Mouse (Mus musculus): Measurements from ENCODE around the gene Ralgds. TPM values are rescaled to one million over a fixed set of nuclear protein-coding genes. Genes with fewer than 3 reads are reported as not detected.

Ralgds gene
- polyA plus RNA-seq, 1 experiment from 2014 or later, result 87.8 TPM

DNA sequence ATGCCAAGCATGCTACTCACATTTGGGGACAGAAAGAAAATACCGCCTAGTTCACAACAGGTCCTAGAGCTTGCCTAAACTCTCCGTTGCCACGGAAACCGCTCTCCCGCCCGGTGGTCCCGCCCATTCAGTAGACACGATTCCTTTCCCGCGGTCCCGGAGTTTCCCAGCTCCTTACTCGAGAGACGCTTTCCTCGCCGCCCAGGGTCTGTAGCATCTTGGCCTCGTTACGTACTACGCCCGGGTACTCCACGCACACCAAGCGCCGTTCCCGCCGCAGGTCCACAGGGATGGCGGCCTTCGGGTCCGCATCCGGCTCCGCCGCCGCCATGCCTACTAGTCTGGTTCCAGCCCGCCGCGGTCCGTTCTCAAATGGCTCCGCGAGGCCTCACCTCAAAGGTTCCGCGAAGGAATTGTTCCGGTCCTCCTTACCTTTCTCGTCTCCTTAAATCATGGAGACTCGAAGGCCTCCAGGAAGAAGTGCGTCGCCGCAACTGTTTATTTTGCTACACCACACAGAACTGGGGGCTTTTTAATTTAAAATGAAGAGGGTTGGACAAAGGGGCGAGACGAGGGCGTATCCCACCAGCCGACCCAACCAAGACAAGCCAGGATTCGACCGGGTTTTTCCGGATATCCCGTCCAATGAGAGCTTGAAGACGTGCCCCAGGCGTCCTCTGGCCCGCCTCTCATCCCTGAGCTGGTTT lies 69.9 kb downstream of the Ralgds start:
- Histone ChIP-seq H3K27me3 (no peaks in the 10 kb centered on the region), H3K27ac (replicated peaks) (peak overlapping the region; percentile 95), H3K4me2 (replicated peaks) (peak overlapping the region; percentile 67), H3K9ac (replicated peaks) (peak overlapping the region; percentile 66), H3K36me3 (peaks cover 24% of the 10 kb centered on the region), H3K4me3 (peak overlapping the region; percentile 70), H3K9me3 (no peaks in the 10 kb centered on the region), H3K4me1 (peaks cover 26% of the 10 kb centered on the region)
- peak; percentile 96 for ATAC-seq (replicated peaks)
- WGBS, result under 1% methylated on average over 56 of the region's 56 CpGs

DNA sequence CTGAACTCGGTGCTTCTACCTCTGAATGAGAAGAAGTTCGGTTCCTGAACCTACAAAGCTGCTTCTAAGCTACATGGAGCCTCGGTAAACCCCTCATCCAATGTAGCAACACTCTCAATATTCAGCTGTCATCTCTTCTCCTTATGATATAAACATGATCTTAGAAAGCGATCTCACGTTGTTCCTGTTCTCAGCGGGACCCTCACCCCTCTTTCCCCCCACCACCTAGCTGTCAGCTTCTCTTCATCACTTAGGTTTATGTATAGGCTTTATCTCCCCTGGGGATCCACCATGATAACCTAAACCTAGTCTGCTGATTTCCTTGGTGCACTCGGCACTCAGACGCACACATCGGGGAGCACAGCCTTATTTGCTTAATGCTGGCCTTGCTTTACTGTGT lies 70.7 kb downstream of the Ralgds start, which contains the start of gene Gtf3c5:
Gene Gtf3c5 (minus strand): TSS at position 101 of the 400 bp plus-strand sequence.
- peak within 1 kb of the TSS; percentile 70 for H3K4me3 ChIP-seq
- H3K9ac ChIP-seq (replicated peaks), result peak within 1 kb of the TSS; percentile 66
- H3K27ac ChIP-seq (replicated peaks), result peak within 1 kb of the TSS; percentile 95
- H3K27me3 ChIP-seq, result no peaks in the 10 kb centered on the region
- peak within 1 kb of the TSS; percentile 67 for H3K4me2 ChIP-seq (replicated peaks)
- 0 out of 2 replicates have a peak, but pooled peaks have one; percentile 3 for ATAC-seq (replicated peaks)
- H3K4me1 ChIP-seq, result peaks cover 26% of the 10 kb centered on the region
- WGBS, result 74% methylated on average over 9 of the region's 9 CpGs
- peaks cover 15% of the 10 kb centered on the region for H3K36me3 ChIP-seq
- no peaks in the 10 kb centered on the region for H3K9me3 ChIP-seq

DNA sequence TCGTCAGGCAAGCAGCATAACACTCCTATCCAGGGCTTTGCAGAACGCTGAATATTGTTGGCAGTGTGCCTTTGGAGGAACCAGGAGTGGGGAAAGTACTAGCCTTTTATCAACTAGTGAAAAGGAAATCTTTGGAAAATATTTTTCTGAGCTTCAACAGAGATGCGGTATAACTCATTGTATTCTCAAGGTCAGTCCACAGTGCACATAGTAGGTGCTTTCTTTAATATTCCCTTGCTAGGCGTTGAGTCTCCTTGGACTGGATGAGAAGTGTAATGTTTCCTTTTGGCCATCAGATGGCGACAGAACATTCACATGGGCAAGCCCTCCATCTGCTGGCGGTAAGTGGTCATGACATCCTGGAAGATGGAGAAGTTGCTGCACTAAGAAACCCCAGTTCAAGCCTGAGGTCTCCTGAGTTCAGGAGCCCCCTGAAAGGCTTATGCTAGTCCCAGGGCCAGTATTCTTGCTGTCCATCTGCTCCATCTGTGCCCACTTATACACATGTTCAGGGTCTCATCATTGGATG lies 72.2 kb downstream of the Ralgds start:
- Histone ChIP-seq H3K4me3 (no peak overlapping the region), H3K9ac (replicated peaks) (no peak overlapping the region), H3K36me3 (0 out of 2 replicates have a peak, but pooled peaks cover 4% of the 10 kb centered on the region), H3K4me2 (replicated peaks) (no peak overlapping the region), H3K27ac (replicated peaks) (no peak overlapping the region), H3K9me3 (no peaks in the 10 kb centered on the region), H3K4me1 (peaks cover 26% of the 10 kb centered on the region), H3K27me3 (no peaks in the 10 kb centered on the region)
- 15% methylated on average over 6 of the region's 6 CpGs for WGBS
- ATAC-seq (replicated peaks), result no peak

DNA sequence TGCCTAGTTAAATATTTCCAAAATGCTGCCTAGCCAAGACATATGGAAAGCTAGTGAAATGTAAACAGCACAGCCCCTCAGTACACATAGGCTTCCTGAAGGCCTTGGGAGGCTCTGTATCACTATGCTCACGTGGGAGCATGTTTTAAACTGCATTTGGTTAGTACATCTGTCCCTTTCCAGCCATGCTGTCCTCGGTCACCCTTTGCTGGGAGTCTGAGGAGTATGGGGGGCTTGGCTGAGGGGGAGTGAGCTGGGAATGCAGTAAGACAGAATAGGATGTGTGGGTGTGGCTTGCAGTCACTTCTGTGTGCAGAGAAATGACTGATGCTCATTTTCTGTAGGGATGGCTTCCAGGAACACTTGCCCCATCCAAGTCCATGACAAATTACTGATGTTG lies 72.8 kb downstream of the Ralgds start:
- H3K27ac ChIP-seq (replicated peaks), result no peak overlapping the region
- no peaks in the 10 kb centered on the region for H3K27me3 ChIP-seq
- H3K4me3 ChIP-seq, result no peak overlapping the region
- ATAC-seq (replicated peaks), result no peak
- WGBS, result 46% methylated on average over 2 of the region's 2 CpGs
- no peak overlapping the region for H3K9ac ChIP-seq (replicated peaks)
- H3K36me3 ChIP-seq, result 0 out of 2 replicates have a peak, but pooled peaks cover under 1% of the 10 kb centered on the region
- H3K4me2 ChIP-seq (replicated peaks), result no peak overlapping the region
- no peaks in the 10 kb centered on the region for H3K9me3 ChIP-seq
- peaks cover 23% of the 10 kb centered on the region for H3K4me1 ChIP-seq

DNA sequence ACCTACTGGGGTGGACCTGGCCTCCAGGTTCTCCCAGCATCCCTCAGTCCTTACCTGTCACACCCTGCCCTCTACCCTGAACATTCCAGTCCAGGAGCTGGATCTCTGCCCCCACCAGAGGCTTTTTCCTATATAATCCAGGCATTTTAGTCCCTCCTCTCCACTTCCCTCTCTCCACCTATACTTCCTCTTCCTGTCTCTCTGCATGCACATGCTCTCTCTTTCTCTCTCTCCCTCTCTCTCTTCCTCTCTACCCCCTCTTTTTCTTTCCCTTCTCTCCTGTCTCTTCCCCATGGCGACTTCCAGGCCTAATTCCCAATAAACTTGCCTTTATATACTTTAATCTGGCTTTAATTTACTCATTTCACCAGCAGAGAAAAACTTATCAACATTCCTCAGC lies 75.6 kb downstream of the Ralgds start:
- no peak for ATAC-seq (replicated peaks)
- Histone ChIP-seq H3K36me3 (no peaks in the 10 kb centered on the region), H3K27ac (replicated peaks) (no peak overlapping the region), H3K9ac (replicated peaks) (no peak overlapping the region), H3K9me3 (no peaks in the 10 kb centered on the region), H3K4me3 (no peak overlapping the region), H3K27me3 (peaks cover 7% of the 10 kb centered on the region; the same call in 1 of the 2 replicates), H3K4me1 (peaks cover under 1% of the 10 kb centered on the region), H3K4me2 (replicated peaks) (no peak overlapping the region)
- 44% methylated on average over 1 of the region's 1 CpGs for WGBS

DNA sequence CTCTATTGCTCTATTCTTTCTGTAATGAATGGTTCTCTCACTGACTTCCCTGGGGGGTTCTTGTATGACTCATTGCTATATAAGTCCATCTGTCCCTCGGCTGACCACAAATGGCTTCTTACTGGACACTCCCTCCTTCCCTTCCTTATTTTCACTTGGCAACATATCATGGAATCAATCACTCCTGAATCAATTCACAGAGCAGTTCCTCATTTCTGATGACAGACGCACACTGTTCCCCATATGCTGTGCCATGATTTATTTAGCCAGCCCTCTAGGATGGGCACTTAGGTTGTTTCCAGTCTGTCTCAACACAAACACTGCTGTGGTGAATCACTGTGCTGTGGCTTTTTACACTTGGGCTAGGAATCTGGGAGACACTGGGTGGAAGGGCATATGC lies 78.6 kb downstream of the Ralgds start:
- 77% methylated on average over 2 of the region's 2 CpGs for WGBS
- H3K36me3 ChIP-seq, result no peaks in the 10 kb centered on the region

DNA sequence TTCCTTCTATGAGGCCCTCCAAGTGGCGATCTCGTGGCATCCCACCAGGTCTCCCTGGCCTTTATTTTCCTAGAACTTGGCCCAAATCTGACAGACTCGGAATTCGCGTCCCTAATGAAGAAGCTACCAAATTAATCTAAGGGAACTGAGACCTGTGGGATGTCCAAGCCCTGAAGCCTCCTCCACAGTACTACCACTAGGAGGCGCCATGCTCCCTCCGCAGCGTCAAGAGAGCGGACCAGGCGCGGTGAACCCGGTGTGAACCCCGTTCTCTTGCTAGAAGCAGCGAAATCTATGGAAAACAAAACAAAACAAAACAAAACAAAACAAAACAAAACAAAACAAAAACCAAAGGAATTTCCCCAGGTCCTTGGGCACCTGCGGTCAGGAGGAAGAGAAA lies 79.9 kb downstream of the Ralgds start:
- H3K4me1 ChIP-seq, result no peaks in the 10 kb centered on the region
- H3K4me2 ChIP-seq (replicated peaks), result no peak overlapping the region
- 8% methylated on average over 15 of the region's 15 CpGs for WGBS
- no peak for ATAC-seq (replicated peaks)
- no peak overlapping the region for H3K4me3 ChIP-seq
- peaks cover 7% of the 10 kb centered on the region; the same call in 1 of the 2 replicates for H3K27me3 ChIP-seq
- H3K27ac ChIP-seq (replicated peaks), result no peak overlapping the region
- no peaks in the 10 kb centered on the region for H3K9me3 ChIP-seq
- H3K36me3 ChIP-seq, result no peaks in the 10 kb centered on the region
- no peak overlapping the region for H3K9ac ChIP-seq (replicated peaks)

More for the DNA sequence above, 78.6 kb downstream of the Ralgds start:
- Histone ChIP-seq H3K9me3 (no peaks in the 10 kb centered on the region), H3K27ac (replicated peaks) (no peak overlapping the region), H3K9ac (replicated peaks) (no peak overlapping the region), H3K4me2 (replicated peaks) (no peak overlapping the region), H3K4me1 (no peaks in the 10 kb centered on the region), H3K27me3 (peaks cover 7% of the 10 kb centered on the region; the same call in 1 of the 2 replicates), H3K4me3 (no peak overlapping the region)
- no peak for ATAC-seq (replicated peaks)

DNA sequence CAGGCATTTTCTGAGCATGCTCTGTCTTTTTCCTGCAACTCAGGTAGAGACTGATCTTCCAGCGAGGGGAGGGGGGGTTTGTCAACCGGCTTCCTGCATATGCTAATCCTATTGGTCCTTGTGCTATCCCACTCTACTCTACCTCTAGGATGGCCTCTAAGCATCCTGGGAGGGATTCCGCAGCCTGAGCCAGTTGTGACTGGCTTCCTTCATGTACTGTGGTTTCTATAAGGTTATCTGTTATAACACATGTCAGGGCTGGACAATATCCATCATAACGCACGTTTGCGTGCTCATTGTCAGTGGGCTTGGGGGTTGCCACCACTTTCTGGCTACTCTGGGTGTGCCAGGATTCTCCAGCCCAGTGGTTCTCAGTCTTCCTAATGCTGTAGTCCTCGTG lies 83.1 kb downstream of the Ralgds start:
- H3K4me3 ChIP-seq, result no peak overlapping the region
- no peaks in the 10 kb centered on the region for H3K36me3 ChIP-seq
- H3K4me1 ChIP-seq, result no peaks in the 10 kb centered on the region
- no peaks in the 10 kb centered on the region for H3K9me3 ChIP-seq
- no peak overlapping the region for H3K9ac ChIP-seq (replicated peaks)
- WGBS, result 84% methylated on average over 7 of the region's 7 CpGs
- no peak for ATAC-seq (replicated peaks)
- no peak overlapping the region for H3K4me2 ChIP-seq (replicated peaks)
- H3K27ac ChIP-seq (replicated peaks), result no peak overlapping the region
- H3K27me3 ChIP-seq, result peaks cover 7% of the 10 kb centered on the region; the same call in 1 of the 2 replicates

DNA sequence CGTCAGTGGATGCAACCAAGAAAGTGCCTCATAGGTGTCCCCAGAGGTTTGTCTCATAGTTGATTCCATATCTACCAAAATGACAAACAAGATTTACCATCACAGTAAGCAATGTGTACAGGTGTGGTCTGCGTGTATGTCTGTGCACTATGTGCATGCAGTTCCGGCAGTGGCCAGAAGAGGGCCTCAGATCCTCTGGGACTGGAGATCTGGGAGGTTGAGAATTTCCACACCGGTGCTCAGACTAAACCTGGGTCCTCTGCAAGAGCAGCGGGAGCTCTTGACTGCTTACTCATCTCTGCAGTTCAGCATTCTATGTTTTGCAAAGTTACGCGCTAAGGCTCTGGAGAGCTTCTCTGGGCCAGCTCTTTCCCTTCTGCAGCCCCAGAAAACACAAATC lies 84.1 kb downstream of the Ralgds start:
- Histone ChIP-seq H3K4me2 (replicated peaks) (no peak overlapping the region), H3K27ac (replicated peaks) (no peak overlapping the region), H3K27me3 (peaks cover 7% of the 10 kb centered on the region; the same call in 1 of the 2 replicates), H3K9me3 (no peaks in the 10 kb centered on the region), H3K4me1 (no peaks in the 10 kb centered on the region), H3K4me3 (no peak overlapping the region), H3K9ac (replicated peaks) (no peak overlapping the region), H3K36me3 (no peaks in the 10 kb centered on the region)
- 90% methylated on average over 7 of the region's 7 CpGs for WGBS
- ATAC-seq (replicated peaks), result no peak

DNA sequence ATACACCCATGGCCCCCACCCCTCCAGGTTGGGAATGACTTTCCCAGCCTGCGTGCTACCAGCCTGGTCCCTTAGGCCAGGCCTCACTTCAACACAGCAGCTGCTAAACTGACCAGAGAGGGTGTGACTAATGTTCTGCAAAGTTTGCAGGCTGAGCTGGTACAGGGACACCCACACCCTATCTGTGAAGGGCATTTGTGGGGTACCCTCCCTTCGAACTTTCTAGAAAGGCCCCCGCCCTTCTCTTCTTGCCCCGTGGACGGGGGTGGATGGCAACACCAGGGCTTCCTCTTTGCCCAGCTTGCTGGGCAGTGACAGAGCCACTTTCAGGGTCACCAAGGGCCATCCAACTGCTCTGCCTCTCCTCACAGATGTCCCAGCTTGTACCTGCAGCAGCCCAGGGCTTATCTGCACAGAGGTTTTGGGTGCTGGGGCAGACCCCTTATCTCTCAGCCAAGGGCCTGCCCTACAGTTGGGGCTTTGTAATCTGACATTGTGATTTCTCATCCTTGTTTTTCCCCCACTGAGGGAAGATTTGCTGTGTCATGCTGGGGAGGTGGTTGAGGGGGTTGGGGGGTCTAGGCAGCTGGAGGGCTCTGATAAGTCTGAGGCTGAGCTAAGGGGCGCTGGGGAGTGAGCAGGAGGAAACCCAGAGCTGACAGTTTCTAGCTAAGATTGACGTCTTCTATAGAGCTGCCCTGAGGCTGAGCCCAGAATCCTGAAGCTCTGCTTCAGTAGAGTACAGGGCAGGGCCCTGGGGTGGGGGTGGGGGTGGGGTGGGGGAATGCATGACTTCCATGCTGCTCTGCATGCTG lies 85.0 kb downstream of the Ralgds start:
- Histone ChIP-seq H3K9me3 (no peaks in the 10 kb centered on the region), H3K27me3 (no peaks in the 10 kb centered on the region), H3K27ac (replicated peaks) (no peak overlapping the region), H3K4me3 (no peak overlapping the region), H3K9ac (replicated peaks) (no peak overlapping the region), H3K36me3 (no peaks in the 10 kb centered on the region), H3K4me1 (no peaks in the 10 kb centered on the region), H3K4me2 (replicated peaks) (no peak overlapping the region)
- 79% methylated on average over 7 of the region's 7 CpGs for WGBS
- no peak for ATAC-seq (replicated peaks)

DNA sequence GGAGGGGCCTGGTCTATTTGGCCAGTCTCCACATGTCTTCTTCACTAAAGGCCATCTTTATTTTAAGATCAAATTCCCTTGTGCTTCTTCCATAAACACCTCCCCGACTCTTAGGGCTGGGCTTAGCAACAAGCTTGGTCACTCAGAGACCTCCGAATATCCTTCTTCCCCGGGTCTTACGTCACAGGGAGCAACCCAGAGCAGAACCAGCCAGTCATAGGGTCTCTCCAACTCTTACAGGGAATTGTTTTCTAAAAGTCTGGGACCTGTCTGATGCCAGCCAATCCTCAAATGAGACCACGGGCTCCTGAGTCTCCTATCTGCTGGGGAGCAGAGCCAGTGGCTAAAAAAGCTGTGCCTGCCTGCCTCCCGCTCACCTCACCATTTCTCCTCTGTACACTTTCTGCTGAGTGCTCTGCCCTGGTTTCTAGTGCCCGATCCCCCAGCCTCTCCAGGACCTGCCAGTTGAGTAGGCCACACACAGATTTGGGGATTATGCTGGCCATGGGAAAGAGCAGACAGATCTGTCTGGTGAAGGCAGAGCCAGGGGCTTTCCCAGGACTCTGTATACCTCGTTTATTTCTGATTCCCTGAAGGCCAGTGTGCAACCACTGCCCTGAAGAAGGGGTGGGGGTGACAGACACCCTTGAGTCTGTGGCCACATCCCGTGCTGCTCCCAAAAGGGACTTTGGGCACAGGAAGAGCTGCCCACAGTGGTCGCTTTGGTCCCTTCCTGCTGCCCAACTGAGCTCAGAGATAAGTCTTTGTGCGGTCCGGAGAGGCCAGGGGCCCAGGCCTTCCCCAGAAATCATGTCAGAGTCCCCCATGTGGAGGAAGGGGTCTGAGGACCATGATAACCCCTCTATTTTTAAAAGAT lies 86.0 kb downstream of the Ralgds start:
- Histone ChIP-seq H3K4me2 (replicated peaks) (no peak overlapping the region), H3K9me3 (no peaks in the 10 kb centered on the region), H3K27ac (replicated peaks) (no peak overlapping the region), H3K4me3 (no peak overlapping the region), H3K27me3 (no peaks in the 10 kb centered on the region), H3K9ac (replicated peaks) (no peak overlapping the region), H3K4me1 (no peaks in the 10 kb centered on the region), H3K36me3 (no peaks in the 10 kb centered on the region)
- ATAC-seq (replicated peaks), result no peak
- WGBS, result 70% methylated on average over 12 of the region's 12 CpGs
